Mouse (Mus musculus): Measurements from ENCODE around the gene Foxe3.

Foxe3 gene

GRCm38 (mm10) chr4:114913594-114913962, 12.2 kb downstream of the Foxe3 start:
- WGBS = 5% methylated on average over 13 of the region's 13 CpGs

- WGBS = 13% methylated on average over 35 of the region's 35 CpGs
Observed at GRCm38 (mm10) chr4:114912705-114913593, 12.9 kb downstream of the Foxe3 start.

DNA sequence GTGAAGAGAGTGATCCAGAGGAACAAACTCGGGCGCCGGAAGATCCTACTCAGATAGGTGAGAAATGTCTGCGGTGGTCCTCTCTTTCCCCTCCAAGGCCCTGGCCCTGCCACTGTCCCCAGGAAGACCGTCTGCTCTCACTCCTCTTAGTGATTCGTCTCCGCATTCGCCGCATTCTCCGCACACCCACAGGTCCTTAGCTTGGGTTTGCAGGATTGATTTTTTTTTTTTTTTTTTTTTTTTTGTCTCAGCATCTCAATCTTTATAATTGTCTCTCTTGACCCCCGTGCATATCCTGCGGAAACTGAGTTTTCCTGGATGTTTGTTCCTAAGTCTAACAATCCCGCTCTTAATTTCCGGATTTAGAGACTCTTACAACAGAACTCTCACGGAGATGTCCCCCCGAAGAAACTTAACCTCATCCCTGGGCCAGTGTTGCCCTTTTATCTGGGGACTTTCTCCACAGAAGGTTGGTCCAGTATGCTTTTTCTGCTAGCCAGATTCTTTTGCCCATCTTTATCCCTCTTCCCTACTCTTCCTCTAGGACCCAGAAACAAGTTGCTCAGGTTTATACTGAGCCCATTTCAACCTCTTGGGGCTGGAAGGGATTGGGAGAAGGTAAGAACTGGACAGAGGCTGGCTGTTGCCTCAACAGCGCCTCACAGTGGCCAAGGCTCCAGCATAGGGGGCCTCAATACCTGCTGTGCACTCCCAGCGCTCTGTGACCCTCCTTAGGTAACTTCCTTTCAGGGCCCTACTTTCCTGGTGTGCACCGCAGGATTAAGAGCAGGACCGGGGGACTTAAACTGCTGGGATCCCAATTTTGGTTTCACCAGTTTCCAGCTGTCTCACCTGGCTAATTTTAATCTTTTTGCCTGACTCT, 16.0 kb downstream of the Foxe3 start:
- 4% methylated on average over 20 of the region's 20 CpGs for WGBS

GRCm38 (mm10) chr4:114908829-114909601, 16.8 kb downstream of the Foxe3 start, which contains the start of gene Foxd2:
Foxd2 (minus strand) TSS chr4:114908873.
- WGBS = 1% methylated on average over 62 of the region's 64 CpGs

- 1% methylated on average over 102 of the region's 103 CpGs for WGBS
Observed at GRCm38 (mm10) chr4:114907951-114908828, 17.6 kb downstream of the Foxe3 start.

DNA sequence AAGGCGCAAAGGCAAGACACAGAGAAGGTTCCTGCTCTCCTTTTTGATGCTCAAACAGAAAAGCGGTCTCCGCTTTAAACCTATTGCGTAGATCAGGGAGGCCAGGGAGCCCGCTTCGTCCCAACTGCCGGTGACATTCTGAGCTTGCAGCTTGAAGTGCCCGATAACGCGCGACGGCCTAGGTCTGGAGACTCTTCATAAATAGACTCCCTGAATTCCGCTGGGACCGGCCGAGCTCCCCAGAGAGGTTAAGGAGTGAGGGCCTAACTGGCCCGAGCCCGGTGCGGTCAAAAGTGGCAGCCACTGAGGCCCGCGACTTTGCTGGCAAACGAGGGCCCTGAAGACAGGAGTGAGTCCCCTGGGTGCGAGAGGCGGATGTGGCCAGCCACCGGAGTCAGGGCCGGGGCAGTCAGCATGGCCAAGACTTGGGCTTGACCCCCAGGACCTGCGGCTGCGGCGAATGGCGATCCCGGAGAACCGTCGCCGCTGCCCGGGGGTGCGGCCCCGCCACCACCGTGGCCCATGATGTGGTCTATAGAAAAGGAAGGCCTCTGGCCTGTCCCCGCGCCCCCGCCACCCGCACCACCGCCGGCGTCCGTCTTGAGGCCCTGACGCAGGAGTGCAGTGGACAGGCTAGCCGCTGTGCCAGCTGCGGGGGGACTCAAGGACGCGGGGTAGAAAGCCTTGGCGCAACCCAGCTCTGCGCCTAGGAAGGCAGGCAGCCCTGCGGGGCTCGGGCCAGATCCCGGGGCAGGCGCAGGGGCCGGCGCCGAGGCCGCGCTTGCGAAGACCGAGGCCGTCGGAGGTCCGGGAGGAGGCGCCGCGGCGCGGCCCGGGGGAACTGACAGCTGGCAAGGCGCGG, 18.5 kb downstream of the Foxe3 start:
- WGBS = 3% methylated on average over 74 of the region's 74 CpGs

- WGBS = 30% methylated on average over 10 of the region's 10 CpGs
Observed at GRCm38 (mm10) chr4:114905969-114906680, 19.7 kb downstream of the Foxe3 start.

DNA sequence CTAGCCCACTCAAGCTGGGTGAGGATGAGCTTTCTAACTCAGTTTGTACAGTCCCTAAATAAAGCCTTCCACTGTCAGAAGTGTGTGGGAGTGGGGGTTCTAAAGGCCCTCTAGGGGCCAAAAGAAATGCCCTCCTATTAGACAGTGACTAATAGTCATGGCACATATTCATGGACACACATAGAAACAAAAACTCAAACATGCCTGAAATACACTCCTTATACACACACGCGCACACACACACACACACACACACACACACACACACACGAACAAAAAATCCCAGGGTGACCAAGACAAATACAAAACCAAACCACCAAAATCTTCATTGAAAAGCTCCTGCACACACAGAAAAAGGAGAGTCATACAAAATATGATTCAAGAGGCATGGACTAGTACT, 20.3 kb downstream of the Foxe3 start:
- WGBS = 63% methylated on average over 3 of the region's 3 CpGs

GRCm38 (mm10) chr4:114903422-114903782, 22.4 kb downstream of the Foxe3 start:
- 9% methylated on average over 11 of the region's 11 CpGs for WGBS

DNA sequence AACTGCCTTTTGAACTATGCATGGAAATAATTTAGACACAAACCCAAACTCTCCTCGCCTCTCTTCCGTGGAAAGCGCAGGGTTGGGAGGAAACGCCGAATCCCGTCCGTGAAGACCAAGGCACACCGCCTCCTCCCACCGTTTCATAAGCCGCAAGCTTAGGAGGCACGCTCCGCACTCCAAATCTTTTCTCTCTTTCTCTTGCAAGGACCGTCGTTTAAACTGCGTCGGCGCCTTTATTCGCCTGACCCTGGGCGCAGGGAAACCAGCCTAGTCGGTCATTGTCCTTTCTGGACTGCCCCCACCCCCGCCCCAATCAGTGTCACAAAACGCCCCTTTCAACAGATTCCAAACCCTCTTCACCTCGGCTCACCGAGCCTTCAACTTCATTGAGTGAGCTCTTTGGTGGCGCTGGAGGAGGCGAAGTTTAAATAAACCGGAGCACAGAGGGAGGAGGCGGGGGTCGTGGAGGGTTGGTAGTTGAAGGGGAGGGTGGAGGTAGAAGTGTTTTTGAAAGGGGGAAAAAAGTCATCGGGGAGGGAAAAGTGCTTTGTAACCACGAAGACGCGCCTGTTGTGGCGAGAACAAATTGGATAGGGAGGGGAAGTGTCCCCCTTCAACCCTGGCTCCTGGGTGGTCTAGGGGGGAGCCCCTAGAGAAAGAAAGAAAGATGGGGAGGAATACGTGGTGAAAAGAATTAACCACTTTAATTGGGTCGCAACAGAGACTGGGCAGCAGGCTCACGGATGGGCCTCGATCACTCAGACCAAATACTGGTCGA, 23.0 kb downstream of the Foxe3 start:
- WGBS = 6% methylated on average over 39 of the region's 39 CpGs

DNA sequence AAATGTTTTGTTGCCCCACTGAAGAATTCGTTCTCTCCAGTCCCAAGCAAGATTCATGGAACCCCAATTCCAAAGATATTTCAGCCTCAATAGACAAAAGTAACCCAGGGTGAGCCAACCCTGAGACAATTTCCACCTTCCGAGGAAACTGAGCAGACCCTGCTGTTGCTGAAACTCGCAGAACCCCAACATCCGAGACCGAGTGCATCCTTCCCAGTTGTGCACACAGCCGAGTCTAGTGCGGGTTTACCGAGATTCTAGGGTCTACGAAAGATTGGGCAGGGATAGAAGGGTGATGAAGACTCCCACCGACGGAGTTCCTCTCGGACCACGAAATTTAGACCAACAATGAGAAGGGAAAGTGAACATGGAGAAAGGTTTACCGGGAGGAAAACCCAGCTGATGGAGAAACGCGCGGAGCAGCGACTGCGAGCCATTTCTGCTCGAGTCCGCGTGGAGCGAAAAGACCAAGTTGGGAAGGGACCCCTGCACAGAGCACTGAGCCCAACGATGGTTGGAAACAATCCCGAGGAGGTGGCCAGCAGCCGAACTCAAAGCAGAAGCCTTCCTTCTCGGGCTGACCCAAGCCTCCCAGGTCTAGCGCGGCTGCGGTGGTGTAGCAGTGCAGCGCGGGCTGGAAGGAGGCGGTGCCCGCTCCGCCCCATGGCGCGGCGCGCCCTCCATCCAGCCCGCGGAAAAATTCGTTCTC, 24.0 kb downstream of the Foxe3 start:
- WGBS = 2% methylated on average over 42 of the region's 42 CpGs

DNA sequence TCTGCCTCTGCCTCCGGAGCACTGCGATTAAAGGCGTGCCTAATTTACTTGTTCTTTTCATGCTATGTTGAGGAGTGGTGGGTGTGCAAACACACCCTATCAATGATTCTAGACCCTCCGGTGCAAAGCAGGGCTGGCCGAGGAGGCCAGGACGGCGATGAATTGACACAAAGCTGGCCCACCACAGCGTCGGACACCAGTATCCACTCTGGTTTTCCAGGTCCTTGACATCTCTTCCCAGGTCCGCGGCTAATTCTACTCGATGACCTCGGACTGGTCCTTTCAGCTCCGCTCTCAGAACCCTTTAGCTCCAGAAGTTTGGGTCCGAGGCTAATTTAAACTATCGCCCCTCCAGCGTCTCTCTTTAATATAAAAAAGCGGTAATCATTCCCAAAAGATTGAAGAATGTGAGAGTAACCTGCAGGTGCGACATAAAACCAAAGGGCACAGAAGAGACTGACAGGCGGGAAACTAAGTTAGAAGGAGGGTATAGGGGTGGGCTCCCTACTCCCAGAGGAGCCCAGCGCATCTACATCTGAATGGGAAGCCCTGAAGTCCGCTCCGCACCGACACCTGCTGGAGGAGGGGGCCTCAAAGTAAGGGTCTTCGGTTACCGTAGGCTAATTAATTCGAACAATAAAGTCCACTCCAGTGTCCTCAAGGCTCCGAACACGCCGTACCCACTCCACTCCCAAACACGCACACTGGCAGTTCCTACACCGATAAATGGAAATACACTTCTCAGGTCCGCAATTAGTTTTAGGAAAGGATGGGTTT, 24.8 kb downstream of the Foxe3 start:
- WGBS = 8% methylated on average over 33 of the region's 33 CpGs

DNA sequence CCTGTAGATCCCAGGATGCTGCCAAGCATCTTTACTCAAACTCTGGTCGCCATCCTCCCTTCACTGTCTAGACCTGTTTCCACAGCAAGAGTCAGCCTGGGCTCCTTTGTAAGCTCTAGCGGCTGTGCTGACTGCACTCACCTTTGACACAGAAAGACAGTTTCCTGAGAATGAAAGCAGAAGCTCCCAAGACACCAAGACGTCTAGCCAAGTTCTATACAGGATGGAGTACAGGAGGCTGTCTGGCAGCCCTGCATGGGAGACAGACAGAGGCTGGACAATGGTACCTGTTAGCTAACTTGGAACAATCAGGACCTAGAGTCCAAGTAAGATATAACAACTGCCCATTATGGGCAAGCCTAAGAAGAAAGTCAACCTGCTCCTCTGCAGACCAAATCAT, 25.9 kb downstream of the Foxe3 start:
- 14% methylated on average over 3 of the region's 3 CpGs for WGBS

DNA sequence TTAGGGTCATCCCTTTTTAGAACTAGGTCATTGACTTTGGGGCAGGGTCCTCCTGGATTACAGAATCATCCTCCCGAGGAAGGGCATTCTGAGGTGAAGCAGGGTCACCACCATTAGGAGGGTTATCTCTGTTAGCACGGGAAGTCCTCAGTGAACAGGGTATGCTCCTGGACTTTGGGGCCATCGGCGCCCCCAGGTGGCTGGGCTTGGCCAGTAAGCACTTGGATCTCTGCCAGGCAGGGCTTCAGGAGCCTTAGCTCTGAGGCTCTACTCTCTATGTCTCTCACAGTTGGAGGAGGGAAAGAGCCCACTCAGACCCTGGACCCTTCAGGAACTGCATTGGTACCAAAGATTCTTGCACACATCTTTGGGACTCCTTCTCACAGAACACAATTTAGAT, 28.0 kb downstream of the Foxe3 start:
- 21% methylated on average over 4 of the region's 4 CpGs for WGBS

- 92% methylated on average over 1 of the region's 1 CpGs for WGBS
Observed at GRCm38 (mm10) chr4:114882232-114882631, 43.6 kb downstream of the Foxe3 start.

GRCm38 (mm10) chr4:114876441-114876972, 49.3 kb downstream of the Foxe3 start:
- WGBS = 45% methylated on average over 8 of the region's 8 CpGs

All from cerebral cortex, adult 2 months (tissue).